Mouse (Mus musculus): ENCODE results near the gene Cd3g.

GRCm38 (mm10) chr9:44947836-44948235 is 32.4 kb downstream of the Cd3g start:
- TF ChIP-seq GATA1 (IDR thresholded peaks at IDR 0.05; ENCODE audit: borderline replicate concordance, low read length) (no peak), FLI1 (IDR thresholded peaks at IDR 0.05; ENCODE audit: low read length) (no peak)

Data from megakaryocyte, embryonic 14.5 days (primary cell).